Mouse (Mus musculus): ENCODE measurements around the gene Zfp831. TPM values are rescaled to one million over a fixed set of nuclear protein-coding genes. Genes with fewer than 3 reads are reported as not detected.

Zfp831 gene
- polyA plus RNA-seq, 1 experiment: not detected

DNA sequence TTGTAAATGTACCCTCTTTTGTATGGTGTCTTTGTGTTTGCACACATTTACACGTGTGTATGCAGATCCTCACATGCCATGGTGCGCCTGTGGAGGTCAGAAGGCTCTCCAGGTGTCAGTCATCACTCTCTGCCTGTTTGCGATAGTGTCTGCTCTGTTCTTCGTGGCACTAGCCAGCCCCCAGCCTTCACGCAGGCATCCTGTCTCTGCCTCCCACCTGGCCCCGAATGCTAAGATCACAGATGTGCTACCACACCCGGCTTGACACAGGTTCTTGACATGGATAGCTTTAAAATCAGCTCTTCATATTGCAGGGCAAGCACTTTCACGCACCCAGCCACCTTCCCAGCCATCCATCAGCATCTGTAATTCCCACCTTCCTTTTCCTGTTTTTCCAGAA, 16.3 kb upstream of the Zfp831 start:
- Histone ChIP-seq H3K36me3 (ENCODE audit: control insufficient read depth) (no peaks in the 10 kb centered on the region), H3K9me3 (ENCODE audit: control insufficient read depth, low read length) (no peaks in the 10 kb centered on the region), H3K4me3 (replicated peaks) (no peak overlapping the region), H3K4me1 (ENCODE audit: control insufficient read depth) (peaks cover 2% of the 10 kb centered on the region; the same call in 1 of the 2 replicates), H3K27me3 (ENCODE audit: control insufficient read depth) (no peaks in the 10 kb centered on the region)
- no peak for TF ChIP-seq GATA1 (IDR thresholded peaks at IDR 0.05; ENCODE audit: low read length)
- TF ChIP-seq TAL1 (IDR thresholded peaks at IDR 0.05; ENCODE audit: low read length): no peak

GRCm38 (mm10) chr2:174629299-174629850, 14.0 kb upstream of the Zfp831 start:
- H3K4me1 ChIP-seq (ENCODE audit: control insufficient read depth): no peaks in the 10 kb centered on the region; the same call in 1 of the 2 replicates
- no peaks in the 10 kb centered on the region for H3K9me3 ChIP-seq (ENCODE audit: control insufficient read depth, low read length)
- no peaks in the 10 kb centered on the region for H3K36me3 ChIP-seq (ENCODE audit: control insufficient read depth)
- no peak for TF ChIP-seq TAL1 (IDR thresholded peaks at IDR 0.05; ENCODE audit: low read length)
- no peak for TF ChIP-seq GATA1 (IDR thresholded peaks at IDR 0.05; ENCODE audit: low read length)
- no peak overlapping the region for H3K4me3 ChIP-seq (replicated peaks)
- H3K27me3 ChIP-seq (ENCODE audit: control insufficient read depth): no peaks in the 10 kb centered on the region

- no peaks in the 10 kb centered on the region for H3K36me3 ChIP-seq (ENCODE audit: control insufficient read depth)
- no peak for TF ChIP-seq GATA1 (IDR thresholded peaks at IDR 0.05; ENCODE audit: low read length)
- TF ChIP-seq TAL1 (IDR thresholded peaks at IDR 0.05; ENCODE audit: low read length): no peak
- no peaks in the 10 kb centered on the region for H3K4me1 ChIP-seq (ENCODE audit: control insufficient read depth)
- no peaks in the 10 kb centered on the region for H3K9me3 ChIP-seq (ENCODE audit: control insufficient read depth, low read length)
- no peaks in the 10 kb centered on the region for H3K27me3 ChIP-seq (ENCODE audit: control insufficient read depth)
- no peak overlapping the region for H3K4me3 ChIP-seq (replicated peaks)
Measured at GRCm38 (mm10) chr2:174636750-174637149, 6.6 kb upstream of the Zfp831 start.

- H3K36me3 ChIP-seq (ENCODE audit: control insufficient read depth): no peaks in the 10 kb centered on the region
- no peaks in the 10 kb centered on the region for H3K4me1 ChIP-seq (ENCODE audit: control insufficient read depth)
- H3K9me3 ChIP-seq (ENCODE audit: control insufficient read depth, low read length): no peaks in the 10 kb centered on the region
- no peaks in the 10 kb centered on the region for H3K27me3 ChIP-seq (ENCODE audit: control insufficient read depth)
- no peak overlapping the region for H3K4me3 ChIP-seq (replicated peaks)
- TF ChIP-seq TAL1 (IDR thresholded peaks at IDR 0.05; ENCODE audit: low read length) (no peak), GATA1 (IDR thresholded peaks at IDR 0.05; ENCODE audit: low read length) (no peak)
Measured at GRCm38 (mm10) chr2:174644975-174645374, 1.6 kb downstream of the Zfp831 start.

DNA sequence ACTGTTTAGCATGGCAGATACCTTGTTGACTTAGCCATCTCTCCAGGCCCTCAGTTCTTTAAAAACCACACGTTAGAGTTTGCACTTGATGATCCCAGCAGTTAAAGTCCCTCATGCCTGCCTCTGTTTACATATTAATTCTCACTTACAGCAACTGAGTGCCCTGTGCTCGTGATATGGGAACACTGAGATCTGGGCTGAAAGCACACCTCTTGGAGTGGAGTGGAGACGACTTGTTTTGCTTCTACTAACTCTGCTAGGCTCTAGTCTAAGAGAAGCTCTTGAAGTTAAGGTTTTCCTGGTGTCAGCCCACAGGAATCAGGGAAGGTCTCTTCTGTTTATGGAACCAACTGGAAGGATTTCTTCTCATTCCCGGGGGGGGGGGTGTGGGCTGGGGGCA, 9.5 kb downstream of the Zfp831 start:
- H3K4me3 ChIP-seq (replicated peaks): no peak overlapping the region
- no peaks in the 10 kb centered on the region for H3K4me1 ChIP-seq (ENCODE audit: control insufficient read depth)
- H3K9me3 ChIP-seq (ENCODE audit: control insufficient read depth, low read length): no peaks in the 10 kb centered on the region
- no peaks in the 10 kb centered on the region for H3K36me3 ChIP-seq (ENCODE audit: control insufficient read depth)
- no peak for TF ChIP-seq TAL1 (IDR thresholded peaks at IDR 0.05; ENCODE audit: low read length)
- no peak for TF ChIP-seq GATA1 (IDR thresholded peaks at IDR 0.05; ENCODE audit: low read length)
- no peaks in the 10 kb centered on the region for H3K27me3 ChIP-seq (ENCODE audit: control insufficient read depth)

DNA sequence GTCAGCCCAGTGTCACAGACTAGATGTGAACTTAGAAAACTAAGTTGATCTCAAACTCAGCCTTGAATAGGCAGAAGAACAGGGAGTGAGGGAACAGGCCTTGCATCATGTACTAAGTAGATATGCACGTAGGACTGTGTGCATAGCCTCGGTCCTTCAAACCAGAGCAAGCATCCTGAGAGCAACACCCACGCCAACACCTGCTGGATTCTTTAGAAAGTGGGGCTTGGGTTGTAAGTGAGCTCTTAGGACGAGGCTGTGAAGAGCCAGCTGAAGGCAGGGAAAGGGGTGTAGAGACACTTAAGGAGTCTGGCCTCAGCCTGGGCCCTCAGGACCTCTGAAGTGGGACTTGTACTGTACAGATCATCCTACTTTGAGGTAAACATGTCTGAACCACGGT, 12.0 kb downstream of the Zfp831 start:
- Histone ChIP-seq H3K9me3 (ENCODE audit: control insufficient read depth, low read length) (no peaks in the 10 kb centered on the region), H3K27me3 (ENCODE audit: control insufficient read depth) (no peaks in the 10 kb centered on the region), H3K4me3 (replicated peaks) (no peak overlapping the region), H3K4me1 (ENCODE audit: control insufficient read depth) (no peaks in the 10 kb centered on the region), H3K36me3 (ENCODE audit: control insufficient read depth) (no peaks in the 10 kb centered on the region)
- TF ChIP-seq TAL1 (IDR thresholded peaks at IDR 0.05; ENCODE audit: low read length) (no peak), GATA1 (IDR thresholded peaks at IDR 0.05; ENCODE audit: low read length) (no peak)

DNA sequence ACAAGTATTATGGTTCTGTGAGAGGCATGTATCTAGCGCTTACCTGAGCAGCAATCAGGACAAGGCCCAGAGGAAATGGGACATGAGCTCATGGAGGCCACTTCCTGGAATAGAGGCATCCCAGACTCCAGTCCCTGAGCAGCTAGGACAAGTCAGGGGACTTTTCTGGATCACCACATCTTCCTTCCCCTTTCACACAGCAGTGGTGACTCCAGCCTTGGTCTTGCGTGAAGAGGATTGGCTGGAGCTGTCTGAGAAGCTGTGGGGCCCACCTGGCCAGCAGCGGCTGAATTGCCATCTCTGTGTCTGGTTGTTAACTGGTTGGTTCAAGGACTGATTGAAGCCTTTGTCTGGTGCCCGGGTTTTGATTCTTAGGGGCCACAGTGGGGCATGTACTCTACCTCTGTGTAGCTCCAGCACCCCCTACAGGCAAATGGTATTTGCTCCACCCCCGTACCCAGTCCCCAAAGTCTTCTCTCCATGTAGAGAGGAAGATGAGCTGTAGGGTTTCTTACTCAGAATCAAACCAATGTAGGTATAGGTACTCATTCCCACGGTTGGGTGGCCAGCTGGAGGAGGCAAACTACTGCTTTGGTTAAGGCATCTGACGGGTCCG, 15.0 kb downstream of the Zfp831 start:
- Histone ChIP-seq H3K27me3 (ENCODE audit: control insufficient read depth) (no peaks in the 10 kb centered on the region), H3K36me3 (ENCODE audit: control insufficient read depth) (no peaks in the 10 kb centered on the region), H3K4me1 (ENCODE audit: control insufficient read depth) (no peaks in the 10 kb centered on the region), H3K4me3 (replicated peaks) (no peak overlapping the region), H3K9me3 (ENCODE audit: control insufficient read depth, low read length) (no peaks in the 10 kb centered on the region)
- TF ChIP-seq TAL1 (IDR thresholded peaks at IDR 0.05; ENCODE audit: low read length): no peak
- TF ChIP-seq GATA1 (IDR thresholded peaks at IDR 0.05; ENCODE audit: low read length): no peak

DNA sequence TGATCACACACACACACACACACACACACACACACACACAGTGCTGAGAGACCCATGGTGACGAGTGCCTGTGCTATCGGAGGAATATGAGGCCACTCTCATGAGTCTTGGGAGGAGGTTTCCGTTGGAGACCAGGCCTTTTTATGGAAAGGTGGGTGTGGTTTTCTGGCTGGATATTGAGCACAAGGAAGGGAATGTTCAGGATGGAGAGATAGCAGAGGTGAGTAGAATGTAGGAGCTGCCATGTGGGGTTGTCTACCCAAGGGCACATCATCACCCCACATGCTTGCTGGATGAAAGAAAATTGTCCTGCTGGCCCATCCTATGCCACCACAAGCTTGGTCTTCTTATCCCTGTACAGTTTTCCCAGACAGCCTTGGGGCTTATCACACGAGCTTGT, 16.5 kb downstream of the Zfp831 start:
- Histone ChIP-seq H3K36me3 (ENCODE audit: control insufficient read depth) (no peaks in the 10 kb centered on the region), H3K4me1 (ENCODE audit: control insufficient read depth) (no peaks in the 10 kb centered on the region), H3K4me3 (replicated peaks) (no peak overlapping the region), H3K9me3 (ENCODE audit: control insufficient read depth, low read length) (no peaks in the 10 kb centered on the region), H3K27me3 (ENCODE audit: control insufficient read depth) (no peaks in the 10 kb centered on the region)
- TF ChIP-seq GATA1 (IDR thresholded peaks at IDR 0.05; ENCODE audit: low read length): no peak
- TF ChIP-seq TAL1 (IDR thresholded peaks at IDR 0.05; ENCODE audit: low read length): no peak

DNA sequence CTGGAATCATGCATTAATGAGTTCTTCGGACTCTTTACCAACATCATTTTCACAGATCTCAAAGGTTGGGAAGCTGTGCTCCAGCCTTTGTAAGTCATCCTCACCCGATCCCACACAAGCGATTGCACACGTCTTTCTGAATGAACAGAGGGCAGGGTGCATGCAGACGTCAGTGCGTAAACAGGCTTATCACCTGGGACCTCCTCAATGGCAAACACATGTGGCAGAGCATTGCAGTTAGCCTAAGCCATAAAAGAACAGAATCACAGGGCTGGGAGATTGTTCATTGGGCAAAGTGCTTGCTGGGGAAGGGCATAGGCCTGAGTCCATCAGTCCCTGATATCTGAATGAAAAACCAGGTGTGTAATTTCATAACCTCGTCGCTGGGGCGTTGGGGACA, 17.0 kb downstream of the Zfp831 start:
- H3K9me3 ChIP-seq (ENCODE audit: control insufficient read depth, low read length): no peaks in the 10 kb centered on the region
- no peaks in the 10 kb centered on the region for H3K27me3 ChIP-seq (ENCODE audit: control insufficient read depth)
- H3K4me1 ChIP-seq (ENCODE audit: control insufficient read depth): no peaks in the 10 kb centered on the region
- H3K36me3 ChIP-seq (ENCODE audit: control insufficient read depth): no peaks in the 10 kb centered on the region
- H3K4me3 ChIP-seq (replicated peaks): no peak overlapping the region
- TF ChIP-seq GATA1 (IDR thresholded peaks at IDR 0.05; ENCODE audit: low read length) (no peak), TAL1 (IDR thresholded peaks at IDR 0.05; ENCODE audit: low read length) (no peak)
